Mouse (Mus musculus) kidney, postnatal 14 days (tissue): ENCODE data around the gene Olfr877.

Experiments
- DNase-seq: peaks from one replicate; pipeline ENCODE4 v3.0.0; 2022; ENCODE audit warnings: mixed read lengths

Olfr877 gene

DNA sequence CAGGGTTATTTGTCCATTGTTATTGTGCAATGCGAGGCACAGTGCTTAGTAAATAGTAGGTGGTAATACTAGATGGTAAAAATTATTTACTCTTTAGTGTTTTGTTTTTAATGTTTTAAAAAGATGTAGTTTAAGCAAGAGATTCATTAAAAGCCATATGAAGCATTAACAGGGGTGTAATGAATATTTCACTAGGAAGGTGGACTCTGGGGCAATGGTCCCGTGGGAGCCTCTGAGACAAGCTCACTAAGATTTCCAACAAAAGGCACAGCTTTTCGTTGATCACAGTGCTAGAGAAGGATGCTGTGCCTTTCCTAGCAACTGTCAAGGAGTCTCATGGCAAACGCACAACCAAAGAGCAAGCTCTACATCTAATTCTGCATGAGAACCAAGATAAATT lies at the start of gene Olfr877:
TSS of gene Olfr877 (plus strand) at position 301 of the 400 bp plus-strand sequence.
- DNase-seq, result no peak

DNA sequence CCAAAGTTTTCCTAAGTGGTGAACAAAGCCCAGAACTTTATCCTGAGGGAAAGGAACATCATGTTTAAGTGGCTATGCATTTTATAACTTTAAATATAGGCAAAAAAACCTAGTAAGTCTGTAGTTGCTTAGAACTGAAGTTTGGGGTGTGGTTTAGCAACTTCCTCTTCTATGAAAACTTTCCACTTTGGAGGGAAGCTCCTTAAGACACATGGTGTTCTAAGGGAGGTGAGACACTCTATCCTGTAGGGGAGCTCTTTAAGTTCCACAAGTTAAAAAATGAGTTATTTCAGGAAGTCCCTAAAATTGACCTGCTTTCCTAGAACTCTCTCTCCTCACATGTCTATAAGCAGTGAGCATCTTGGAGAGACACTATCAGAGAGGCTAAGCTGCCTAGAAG lies 46.8 kb upstream of the Olfr877 start:
- DNase-seq, result no peak

DNA sequence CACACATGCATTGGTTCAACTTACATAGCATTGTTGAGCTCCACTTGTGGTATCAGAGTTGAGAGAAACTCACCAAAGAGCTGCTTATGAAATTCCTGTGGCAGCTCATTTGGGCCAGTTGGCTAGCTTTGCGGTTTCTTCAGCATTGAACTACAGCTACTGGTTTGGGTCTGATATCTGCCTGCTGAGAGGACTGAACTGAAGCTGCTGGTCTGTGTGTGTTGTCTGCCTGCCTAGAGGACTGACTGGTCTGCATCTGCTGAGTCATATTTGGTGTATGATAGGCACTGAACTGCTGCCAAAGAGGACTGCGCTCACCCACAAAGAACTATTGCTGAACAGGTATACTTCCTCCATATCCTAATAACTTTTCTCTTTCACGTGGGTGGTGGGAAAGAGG lies 45.6 kb upstream of the Olfr877 start:
- DNase-seq, result no peak

DNA sequence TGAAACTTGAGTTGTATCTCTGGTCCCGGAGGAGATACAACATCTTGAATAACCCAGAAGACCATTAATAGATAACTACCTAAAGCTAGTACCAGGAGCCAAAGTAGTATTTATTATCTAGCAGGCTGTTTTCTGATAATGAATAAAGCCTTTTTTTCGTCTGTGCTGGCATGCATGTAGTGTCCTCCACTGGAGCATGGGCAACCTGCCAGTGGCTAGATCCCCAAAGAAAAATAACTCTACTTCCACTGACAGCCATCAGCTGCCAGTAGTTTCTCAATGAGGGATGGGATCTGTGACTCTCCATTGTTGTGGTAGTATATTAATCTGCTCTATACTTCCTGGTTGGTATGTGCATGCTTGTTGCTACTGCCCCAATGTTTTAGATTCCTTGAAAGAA lies 45.1 kb upstream of the Olfr877 start:
- peak; percentile 7 for DNase-seq

DNA sequence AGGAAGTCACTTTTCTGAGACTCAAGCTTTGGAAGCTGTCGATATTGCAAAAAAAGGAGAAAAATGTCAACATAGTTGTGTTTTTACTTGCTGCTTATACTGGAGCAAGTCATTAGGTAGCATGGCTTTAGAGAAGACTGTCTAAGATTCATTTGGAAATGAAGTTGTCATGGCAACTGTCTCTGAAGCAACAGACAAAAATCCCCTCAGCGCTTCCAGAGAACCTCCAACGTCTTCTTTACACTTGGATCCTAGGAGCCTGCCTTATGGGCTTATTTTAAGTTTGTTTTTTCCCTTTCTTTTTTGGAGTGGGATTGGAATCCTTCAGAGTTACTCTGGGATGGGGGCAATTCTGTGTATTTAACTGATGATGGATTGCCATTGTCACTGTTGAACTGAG lies 39.4 kb upstream of the Olfr877 start:
- no peak for DNase-seq

DNA sequence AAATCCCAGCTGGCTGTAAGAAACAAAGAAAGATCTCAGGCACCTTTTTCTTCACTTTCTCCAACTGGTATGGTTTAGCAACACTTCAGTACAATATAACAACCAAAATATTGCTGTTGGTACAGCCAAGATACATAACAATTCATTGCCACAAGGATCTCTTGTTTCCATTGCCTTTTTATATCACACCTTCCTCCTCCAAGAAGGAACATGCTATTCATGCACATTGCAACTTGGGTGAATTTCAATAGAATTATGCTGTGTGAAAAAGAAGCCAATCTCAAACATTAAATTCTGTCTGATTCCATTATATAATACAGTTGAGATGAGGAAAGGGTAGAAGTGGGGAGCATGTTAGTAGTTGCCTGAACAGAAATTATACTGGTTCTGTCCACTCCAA lies 24.2 kb upstream of the Olfr877 start:
- DNase-seq, result no peak

DNA sequence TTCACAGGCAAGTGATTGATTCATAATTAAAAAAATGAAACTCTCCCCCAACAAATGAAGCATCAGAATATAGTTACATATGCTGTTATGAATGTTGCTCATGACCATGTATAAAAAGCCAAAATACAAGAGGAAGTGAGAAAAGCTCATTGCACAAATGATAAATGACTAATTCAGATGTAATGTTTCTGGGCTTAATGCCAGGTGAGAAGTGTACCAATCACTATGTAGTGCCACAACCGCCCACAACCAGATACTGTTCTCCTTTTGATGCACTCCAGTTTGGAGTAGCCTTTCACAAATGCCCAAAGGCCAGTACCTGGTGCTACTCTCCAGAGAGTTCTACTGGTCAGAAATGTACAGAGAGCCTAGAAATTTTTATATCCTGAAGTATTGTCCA lies 20.7 kb upstream of the Olfr877 start:
- no peak for DNase-seq

DNA sequence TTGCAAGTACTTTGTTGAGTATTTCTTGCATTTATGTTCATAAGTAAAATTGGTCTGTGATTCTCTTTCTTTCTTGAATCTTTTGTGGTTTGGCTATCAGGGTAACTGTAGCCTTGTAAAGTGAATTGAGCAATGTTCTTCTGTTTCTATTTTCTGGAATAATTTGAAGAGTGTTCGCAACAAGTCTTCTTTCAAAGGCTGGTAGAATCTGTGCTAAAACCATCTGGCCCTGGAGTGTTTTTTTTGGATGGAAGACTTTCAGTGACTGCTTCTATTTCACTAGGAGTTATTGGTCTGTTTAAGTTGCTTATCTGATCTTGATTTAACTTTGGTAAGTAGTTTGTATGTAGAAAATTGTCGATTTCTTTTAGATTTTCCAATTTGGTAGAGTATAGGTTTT lies 4.8 kb upstream of the Olfr877 start:
- DNase-seq, result no peak

DNA sequence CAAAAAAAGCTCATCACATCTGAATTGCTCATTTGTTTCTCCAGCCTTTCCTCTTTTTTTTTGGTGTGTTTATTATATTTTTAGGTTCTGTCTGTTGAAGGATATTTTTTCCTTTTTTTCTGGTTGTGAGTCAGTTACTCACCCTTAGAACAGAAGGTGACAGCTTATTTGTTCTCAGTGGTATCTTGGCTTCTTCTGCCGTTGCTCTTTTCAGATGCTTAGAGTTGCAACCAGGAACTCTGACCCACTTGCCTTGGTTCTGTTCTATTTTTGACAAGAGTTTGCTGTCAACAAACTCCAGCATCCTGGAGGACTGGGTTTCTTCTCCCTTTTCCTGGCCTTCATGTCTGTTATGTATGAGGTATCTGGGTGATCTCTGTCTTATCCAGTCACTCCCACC lies 9.3 kb downstream of the Olfr877 start:
- no peak for DNase-seq

DNA sequence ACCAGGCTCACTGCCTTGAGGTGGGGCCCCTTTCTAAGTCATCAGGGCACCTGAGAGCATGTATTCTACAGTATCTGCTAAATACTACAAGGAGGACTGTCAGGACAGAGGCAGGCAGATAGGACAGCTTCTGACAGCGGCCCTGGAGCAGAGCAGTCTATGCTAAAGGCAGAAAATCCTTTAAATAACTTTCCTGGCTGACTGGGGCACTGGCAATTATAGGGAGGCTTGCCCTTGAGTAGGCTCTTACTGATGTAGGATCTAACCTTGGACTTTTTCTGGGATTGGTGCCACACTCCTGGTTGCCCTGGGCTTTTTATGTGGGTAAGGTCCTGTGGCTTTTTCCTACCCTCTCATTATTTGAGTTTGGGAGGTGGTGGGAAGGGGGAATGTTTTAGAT lies 16.2 kb downstream of the Olfr877 start:
- DNase-seq, result no peak

DNA sequence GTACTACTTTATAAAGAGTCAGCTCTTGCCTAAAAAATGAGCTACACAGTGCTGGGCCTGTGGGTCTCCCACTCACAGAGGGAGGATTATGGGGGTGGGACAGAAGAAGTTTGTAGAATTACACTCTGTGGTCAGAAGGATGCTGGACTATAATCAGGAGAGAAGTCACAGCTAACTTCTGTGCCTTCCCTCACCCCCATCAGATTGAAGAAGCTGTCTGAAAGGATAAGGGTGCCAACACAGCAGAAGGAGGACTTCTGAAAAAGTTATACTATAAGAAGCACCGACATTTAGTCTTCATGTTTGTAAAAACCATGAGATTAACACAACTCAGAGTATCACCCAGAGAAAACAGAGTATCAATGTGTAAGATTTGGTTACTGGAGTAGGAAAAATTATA lies 17.0 kb downstream of the Olfr877 start:
- DNase-seq, result no peak

DNA sequence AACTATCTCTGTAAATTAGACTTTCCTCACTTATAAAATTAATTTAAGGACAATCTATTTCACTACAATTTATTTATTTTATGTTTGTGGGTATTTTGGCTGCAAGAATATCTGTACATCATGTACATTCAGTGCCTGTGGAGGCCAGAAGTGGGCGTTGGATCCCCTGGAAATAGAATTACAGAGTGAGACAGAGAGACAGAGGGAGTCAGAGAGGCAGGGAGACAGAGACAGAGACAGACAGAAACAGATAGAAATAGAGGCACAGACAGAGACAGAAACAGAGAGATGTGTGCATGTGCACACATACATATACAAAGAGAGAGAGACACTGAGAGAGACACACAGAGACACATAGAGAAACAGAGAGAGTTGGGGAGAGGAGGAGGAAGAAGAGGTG lies 17.5 kb downstream of the Olfr877 start:
- DNase-seq, result no peak

DNA sequence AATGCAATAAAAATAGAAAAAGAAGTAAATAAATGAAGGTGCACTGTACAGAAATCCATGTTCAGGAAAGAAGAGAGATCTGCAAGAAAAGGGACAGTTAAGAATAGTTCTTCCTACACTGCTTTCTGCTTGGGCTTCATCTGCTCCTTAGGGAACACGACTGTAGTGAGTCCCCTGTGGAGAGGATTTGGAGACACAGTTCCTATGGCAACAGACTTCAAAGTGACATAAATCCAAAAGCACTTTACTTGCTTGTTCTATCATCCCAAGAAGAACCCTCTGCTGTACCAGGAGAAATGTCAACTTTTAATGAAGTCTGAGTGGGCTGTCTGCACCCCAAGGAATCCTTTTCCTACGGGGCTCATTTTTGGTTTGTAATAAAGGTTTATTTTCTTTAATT lies 36.9 kb downstream of the Olfr877 start:
- DNase-seq, result no peak

DNA sequence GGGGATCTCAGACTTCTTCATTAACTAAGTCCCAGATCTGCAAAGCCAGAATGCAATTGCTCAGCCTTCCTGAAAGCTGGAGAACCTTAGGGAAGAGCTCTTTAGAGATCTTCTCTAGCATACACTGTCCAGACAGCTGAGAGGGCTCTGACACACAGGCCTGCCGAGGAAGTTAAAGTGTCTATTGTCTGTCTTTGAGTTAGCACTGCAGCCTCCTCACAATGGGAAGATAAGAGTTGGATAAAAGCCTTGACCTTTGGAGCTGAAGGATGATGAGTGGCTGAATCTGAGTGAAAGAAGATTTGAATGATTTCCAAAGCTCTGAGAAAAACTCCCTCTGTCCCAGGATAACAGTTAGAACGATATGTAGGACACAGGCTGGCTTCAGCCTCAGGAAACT lies 42.6 kb downstream of the Olfr877 start, which contains the start of gene Olfr145:
TSS of gene Olfr145 (plus strand) at position 64 of the 400 bp plus-strand sequence.
- DNase-seq, result no peak

DNA sequence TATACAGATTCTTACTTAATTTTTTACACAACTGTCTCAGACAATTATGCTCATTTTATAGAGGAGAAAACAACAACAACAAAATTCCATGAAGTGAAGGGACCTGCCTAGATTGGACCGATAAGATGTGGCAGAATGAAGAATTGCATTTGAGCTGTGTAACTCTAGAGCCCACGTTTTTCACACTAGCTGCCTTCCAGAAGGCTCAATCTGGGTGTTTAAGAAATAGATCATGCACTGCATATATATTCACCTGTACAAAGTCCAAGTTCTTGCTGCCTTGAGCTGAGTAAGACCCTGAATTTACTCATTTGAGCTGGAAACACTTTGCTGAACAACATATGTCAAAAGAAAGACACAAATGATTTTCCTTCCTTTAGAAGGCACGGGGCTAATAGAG lies 51.5 kb downstream of the Olfr877 start:
- no peak for DNase-seq
